Mouse (Mus musculus) layer of hippocampus, adult 9-10 months (tissue): ENCODE measurements at regions not wholly inside any gene's neighbourhood (a gene's known extent, or its start where the extent isn't known, plus 50 kb on each side); places are given as distances from the start of the nearest gene placed in this dataset.

Experiments used
- DNase-seq: peaks from one replicate; pipeline ENCODE4 v3.0.0; 2022; ENCODE audit warnings: low spot score

DNA sequence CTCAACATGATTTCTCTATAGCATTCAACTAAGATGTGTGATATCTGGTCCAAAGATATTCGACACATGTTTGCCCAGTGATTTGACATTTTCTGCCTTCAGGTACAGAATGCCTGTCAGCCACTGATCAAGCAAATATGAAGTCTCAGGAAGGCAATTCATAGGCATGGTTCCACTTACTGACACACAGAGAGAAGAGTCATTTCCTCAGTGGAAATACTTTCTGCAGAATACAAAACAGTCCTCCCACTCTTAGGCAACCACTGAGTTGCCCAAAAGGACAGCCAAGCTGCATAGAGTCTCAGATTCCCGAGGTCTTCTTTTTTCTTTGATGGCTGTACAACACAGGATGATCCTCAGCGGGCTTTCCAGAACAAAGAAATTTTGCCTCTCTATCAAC is 110.9 kb downstream of the Ndufa4 start:
- no peak for DNase-seq

DNA sequence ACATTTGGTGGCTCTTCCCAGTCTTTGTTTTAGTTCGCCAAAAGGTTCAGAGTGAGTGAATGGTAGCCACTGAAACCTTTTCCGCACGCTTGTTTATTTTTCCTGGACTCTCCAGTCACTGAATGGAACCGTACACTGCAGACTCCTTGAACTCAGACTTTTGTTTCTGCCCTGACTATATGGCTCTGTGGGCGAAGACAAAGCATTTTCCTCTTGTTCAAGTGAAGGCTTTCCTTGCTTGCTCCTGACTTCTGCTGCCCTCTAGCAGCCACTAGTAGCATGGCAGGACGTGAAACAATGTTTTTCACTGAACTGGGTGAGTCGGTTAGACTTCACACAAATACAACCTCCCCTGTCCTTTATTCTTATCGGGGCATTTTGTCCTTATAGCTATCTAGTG is 113.9 kb downstream of the Ndufa4 start:
- peak; percentile 32 for DNase-seq

DNA sequence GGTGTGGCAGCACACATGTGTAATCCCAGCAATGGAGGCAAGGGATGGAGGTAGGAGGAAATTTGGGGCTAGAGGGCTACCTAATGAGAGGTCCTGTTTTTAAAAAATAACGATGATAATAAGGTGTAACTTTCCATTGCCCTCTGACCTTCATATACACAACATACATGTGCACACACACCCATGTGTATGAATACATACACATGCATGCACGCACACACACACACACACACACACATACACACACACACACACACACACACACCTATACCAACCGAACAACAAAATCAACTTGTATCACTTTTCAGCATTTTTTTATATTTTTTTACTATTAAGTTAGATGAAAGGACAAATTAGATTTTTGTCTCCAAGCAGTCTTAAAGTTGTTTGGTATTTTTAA is 115.1 kb downstream of the Ndufa4 start:
- no peak for DNase-seq

DNA sequence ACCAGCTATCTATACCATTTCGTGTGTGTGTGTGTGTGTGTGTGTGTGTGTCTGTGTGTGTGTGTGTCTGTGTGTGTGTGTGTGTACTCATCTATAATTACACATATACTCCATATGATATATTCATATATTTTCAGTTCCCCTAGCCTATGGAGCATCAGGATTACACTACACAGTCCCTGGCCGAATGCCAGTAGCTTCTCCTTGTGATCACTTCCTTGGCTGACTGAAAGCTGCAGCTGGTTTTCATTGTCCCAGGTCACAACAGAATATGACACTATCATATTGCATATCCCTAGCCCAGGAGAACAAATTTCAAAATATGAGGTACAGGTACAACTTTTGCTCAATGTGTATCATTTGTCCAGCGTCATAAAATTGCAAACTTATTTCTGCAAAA is 116.2 kb downstream of the Ndufa4 start:
- no peak for DNase-seq

DNA sequence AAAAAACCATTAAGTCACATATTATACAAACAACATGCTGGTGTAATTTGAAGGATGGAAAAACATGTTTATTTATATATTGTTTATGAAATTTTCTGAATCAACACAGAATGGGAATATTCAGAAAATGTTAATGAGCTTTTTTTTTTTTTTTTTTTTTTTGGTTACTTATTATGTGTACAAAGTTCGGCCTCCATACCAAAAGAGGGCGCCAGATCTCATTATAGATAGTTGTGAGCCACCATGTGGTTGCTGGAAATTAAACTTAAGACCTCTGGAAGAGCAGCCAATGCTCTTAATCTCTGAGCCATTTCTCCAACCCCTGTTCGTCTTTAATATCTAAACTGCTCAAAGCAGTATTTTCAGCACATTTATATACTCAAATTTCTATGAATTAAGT is 133.3 kb downstream of the Ndufa4 start:
- no peak for DNase-seq

DNA sequence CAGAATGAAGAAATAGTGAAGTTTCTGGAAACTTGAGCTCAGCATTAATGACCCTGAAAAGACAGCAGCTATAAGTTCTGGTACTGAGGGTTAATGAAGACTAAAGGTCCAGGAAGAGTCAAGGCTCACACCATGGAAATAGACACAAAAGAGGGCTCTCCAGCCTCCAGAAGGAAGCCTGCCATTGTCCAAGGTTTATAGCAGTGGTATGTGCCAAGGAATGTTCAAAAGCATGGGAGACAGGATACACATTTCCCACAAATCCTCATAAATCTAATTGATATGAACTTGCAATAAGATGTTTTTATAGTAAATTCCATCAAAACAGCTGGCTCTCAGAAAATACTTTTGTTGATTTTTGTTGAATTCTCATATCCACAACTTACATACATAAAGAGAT is 144.4 kb downstream of the Ndufa4 start:
- DNase-seq = no peak

DNA sequence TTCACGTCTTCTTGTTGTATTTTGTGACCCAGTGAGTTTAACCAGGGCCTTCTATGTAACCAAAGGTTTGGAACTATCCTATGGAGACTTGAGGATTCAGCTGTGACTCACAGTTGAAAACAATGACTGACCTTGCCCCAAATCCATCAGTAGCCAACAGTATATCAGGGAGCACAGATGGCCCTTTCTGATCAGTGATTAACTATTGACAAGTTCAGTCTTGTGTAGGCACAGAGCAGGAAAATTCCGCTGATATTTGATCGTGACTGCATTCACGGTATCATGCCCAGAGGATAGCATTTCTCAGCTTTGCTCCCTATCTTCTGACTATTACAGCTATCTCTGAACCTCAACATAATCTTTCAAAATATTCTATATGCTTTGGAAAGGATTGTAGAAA is 169.6 kb downstream of the Ndufa4 start:
- no peak for DNase-seq

DNA sequence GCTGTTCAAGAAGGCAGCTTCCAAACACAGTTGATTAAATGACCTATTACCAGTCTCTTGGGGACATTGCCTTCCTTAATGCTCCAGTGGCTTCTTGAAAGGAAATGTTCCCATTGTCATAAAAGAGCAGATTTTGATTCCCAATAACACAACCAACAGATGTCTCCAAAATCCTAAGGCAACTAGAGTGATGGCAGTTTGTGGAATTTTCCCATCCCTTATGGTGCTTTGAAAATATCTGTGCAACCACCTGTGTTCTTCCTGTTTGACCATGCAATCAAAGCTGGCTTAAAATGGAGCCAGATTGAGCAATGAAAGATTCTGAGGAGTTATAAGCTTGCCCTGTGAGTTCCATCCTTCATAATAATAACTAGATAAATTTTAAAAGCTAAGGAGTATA is 176.2 kb downstream of the Ndufa4 start:
- DNase-seq = peak; percentile 61

DNA sequence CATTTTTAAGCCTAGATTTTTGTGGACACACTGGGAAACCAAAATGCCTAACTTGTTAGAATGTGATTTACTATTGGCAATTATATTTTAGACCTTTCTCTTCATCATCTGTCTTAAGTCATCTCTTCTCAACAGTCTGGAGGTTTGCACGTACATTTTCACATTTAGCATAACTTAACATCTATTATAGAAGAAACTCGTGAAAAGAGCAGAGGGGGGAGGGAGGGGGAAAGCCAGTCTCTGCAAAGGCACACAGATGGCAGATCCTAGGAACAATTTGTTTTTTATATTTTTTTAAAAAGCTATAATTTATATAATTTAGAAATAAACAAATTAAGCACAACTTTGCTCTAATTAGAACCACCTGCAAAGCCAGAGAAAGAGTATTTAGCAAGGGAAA is 176.6 kb downstream of the Ndufa4 start:
- DNase-seq = no peak

DNA sequence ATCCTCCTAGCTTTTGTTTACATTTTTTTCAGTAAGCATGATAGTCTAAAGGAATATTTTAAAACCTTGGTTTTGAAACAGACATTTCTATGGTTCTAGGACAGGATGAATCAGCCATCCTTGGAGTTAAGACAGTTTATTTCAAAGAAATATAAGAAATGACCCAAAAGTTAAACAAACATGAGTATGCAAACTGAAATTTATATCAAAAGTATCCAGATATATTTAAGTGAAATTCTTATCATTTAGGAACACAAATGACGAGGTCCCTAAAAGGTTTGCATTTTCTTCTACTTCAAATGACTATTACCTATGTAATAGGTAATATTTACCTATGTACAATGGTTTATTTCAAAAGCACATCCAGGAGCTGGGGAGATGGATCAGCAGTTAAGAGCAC is 179.5 kb downstream of the Ndufa4 start:
- DNase-seq = no peak

DNA sequence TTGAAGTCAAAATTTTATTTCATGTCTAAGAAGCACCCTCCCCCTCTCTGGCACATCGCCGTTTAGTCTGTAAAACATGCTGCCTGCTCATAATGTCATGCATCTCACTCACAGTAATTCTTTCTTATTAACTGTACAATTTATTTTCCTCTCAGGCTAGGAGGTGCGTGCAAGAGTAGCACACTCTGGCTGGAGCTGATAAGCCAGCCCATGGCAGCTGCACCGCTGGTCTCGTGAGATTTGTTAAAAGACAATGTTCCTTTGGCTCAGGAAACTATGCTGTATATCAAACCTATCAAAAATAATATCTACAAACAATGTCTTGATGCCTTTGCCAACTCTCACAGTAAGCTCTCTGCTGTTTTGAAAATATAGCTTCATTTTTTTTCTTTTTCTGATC is 179.9 kb downstream of the Ndufa4 start:
- DNase-seq = no peak

DNA sequence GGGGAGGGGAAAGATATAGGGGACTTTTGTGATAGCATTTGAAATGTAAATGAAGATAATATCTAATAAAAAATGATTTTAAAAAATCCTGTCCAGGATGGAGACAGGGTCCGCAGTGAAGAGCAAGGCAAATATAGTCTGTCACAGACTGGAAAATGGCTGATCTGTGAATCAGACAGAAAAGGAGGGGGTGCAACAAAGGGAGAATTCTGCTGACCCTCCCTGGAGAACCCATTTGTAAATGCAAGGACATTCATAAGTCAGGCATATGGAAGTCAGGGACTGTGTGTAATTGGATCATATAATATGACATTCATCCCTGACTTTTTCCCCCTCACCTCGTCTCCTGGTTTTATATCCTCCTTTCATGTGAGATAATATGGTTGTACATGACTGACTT is 183.8 kb downstream of the Ndufa4 start:
- DNase-seq = no peak

DNA sequence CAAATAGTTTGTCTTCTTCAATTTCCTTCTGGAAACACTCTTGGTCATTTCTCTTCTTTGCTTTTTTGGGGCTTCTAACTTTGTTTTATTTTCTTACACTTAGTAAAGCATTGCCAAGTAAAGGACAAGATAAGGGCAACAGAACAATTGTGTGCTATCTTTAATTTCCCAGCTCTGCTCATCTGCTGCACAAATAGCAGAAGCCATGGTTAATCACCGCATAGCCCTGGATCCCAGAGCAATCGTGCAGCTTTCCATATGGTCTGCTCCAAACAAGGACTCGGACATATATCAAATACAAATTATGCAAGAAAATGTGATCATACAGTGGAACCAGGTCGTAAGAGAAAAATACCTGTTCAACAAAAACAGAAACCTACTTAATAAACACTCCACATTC is 187.0 kb downstream of the Ndufa4 start:
- no peak for DNase-seq

DNA sequence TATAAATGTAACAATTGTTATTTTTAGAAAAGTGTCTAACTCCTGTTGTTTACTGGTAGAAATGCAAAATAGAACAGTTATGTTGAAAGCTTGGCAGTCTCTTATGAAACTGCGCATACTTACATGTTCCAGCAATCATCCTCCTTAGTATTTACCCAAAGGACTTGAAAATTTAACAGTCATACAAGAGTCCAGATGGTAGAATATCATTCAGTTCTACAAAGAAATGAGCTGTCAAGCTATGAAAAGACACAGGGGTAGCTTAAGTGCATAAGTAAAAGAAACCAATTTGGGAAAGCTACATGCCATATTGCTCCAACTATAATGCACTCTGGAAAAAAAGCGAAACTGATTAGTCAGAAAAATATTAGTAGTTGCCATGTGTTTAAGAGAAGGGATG is 196.7 kb downstream of the Ndufa4 start:
- DNase-seq = no peak

DNA sequence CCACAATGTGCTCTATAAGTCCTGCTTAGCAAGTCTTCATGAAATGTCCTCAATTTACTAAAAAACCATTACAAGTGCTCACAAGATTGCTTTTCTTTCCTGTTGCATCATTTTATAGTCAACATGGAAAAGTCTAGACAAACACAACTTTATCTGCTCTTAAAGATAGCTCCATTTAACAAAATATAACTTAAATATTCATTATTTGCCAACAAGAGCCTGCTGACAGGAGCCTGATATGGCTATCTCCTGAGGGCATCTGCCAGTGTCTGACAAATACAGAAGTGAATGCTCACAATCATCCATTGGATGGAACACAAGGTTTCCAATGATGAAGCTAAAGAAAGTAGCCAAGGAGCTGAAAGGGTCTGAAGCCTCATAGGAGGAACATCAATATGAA is 197.8 kb downstream of the Ndufa4 start:
- no peak for DNase-seq
